Mouse (Mus musculus) limb, embryonic 12.5 days (tissue): ENCODE data around the gene Tor3a. TPM values are rescaled to one million over a fixed set of nuclear protein-coding genes. Genes with fewer than 3 reads are reported as not detected.
"Not testable (repeated sequence)": the region's sequence is repeated elsewhere in the genome, so short reads cannot be mapped to it uniquely, and the experiment has no call there.

Source experiments
- ATAC-seq: fragments of 200-750 bp; cut with Nextera tagmentation; 2 replicates; pipeline ENCODE4 v1.8.0; 2017; ENCODE audit warnings: low read depth, moderate TSS enrichment; ENCODE audit not compliant: insufficient number of reproducible peaks, insufficient read depth, low FRiP score, low TSS enrichment
- H3K27ac ChIP-seq: fragments of 300-500 bp; sonication (generic); 2 replicates; pipeline ENCODE4 v1.5.1; 2016; ENCODE audit warnings: mild to moderate bottlenecking, moderate library complexity
- H3K27me3 ChIP-seq: fragments of 300-500 bp; sonication (generic); 2 replicates; pipeline ENCODE4 v1.6.1; 2016; ENCODE audit warnings: mild to moderate bottlenecking, moderate library complexity
- H3K36me3 ChIP-seq: fragments of 300-500 bp; sonication (generic); 2 replicates; pipeline ENCODE4 v1.6.1; 2016; ENCODE audit warnings: mild to moderate bottlenecking, moderate library complexity
- H3K4me1 ChIP-seq: fragments of 300-500 bp; sonication (generic); replicated peaks from 2 replicates; pipeline ENCODE4 v1.6.1; 2016
- H3K4me2 ChIP-seq: fragments of 300-500 bp; sonication (generic); 2 replicates; pipeline ENCODE4 v1.6.1; 2016; ENCODE audit warnings: mild to moderate bottlenecking, moderate library complexity
- H3K4me3 ChIP-seq: fragments of 300-500 bp; sonication (generic); replicated peaks from 2 replicates; pipeline ENCODE4 v1.5.1; 2016; ENCODE audit warnings: mild to moderate bottlenecking
- H3K9ac ChIP-seq: fragments of 300-500 bp; sonication (generic); replicated peaks from 2 replicates; pipeline ENCODE4 v1.6.1; 2016; ENCODE audit warnings: mild to moderate bottlenecking, moderate library complexity
- H3K9me3 ChIP-seq: fragments of 300-500 bp; sonication (generic); 2 replicates; pipeline ENCODE4 v1.6.1; 2016; ENCODE audit warnings: mild to moderate bottlenecking, moderate library complexity
- WGBS: fragments of 180-500 bp; shearing (Covaris S2); methylation state at CpG from one replicate; pipeline ENCODE4 v1.1.7; 2016; 5-methylcytosine and 5-hydroxymethylcytosine counted together
- polyA plus RNA-seq: library from polyadenylated mRNA; unstranded; fragments of >200 nt; fragmentation: Nextera tagmentation; extraction: Ambion mirVana; gene quantifications from 2 replicates; pipeline ENCODE4 v1.2.1, GENCODE M21; 2016

Gene Tor3a
- polyA plus RNA-seq, 1 experiment from 2014 or later = 7.9 TPM

DNA sequence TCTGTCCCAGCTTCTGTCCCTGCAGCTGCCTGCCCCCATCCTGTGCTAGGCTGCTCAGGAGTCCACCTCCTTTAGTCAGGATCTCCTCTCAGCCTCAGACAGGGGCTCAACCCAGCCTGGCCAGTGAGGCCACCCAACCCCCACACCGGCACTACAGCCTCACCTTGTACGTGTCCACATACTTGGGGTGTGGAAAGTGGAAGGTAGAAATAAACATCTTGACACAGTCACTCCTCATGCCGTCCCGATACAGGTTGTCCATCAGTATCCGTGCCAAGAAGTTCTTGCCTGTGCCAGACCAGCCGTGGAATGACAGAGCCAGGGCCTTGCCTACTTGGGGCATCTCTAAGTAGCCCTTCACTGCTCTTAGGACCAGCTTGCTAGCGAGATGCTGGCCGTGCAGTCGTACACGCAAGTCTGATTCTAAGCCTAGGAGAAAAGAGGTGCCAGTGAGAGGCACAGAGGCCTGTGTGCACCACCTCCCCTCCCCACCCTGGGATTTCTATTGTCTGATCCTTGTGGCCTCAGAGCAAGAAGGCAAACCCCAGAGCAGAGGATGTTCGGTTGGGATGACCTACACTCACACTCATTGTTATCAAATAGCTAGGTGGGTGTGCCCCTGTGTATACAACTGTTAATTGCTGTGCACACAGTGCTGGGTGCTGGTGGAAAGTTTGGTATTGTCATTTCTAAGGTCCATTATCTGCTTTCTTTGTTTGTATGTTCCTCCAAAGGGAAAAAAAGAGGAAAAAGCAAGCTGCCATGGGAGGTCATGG, 4.8 kb downstream of the Tor3a start:
- H3K36me3 ChIP-seq = no peaks in the 10 kb centered on the region
- H3K4me1 ChIP-seq = peaks cover 43% of the 10 kb centered on the region
- H3K4me2 ChIP-seq = no peak overlapping the region
- 43% methylated on average over 11 of the region's 11 CpGs for WGBS
- H3K27me3 ChIP-seq = peaks cover 10% of the 10 kb centered on the region; the same call in 1 of the 2 replicates
- no peak overlapping the region for H3K9ac ChIP-seq
- H3K4me3 ChIP-seq = no peak overlapping the region
- ATAC-seq = 0 out of 2 replicates have a peak, but pooled peaks have one; percentile 22
- H3K27ac ChIP-seq = peak overlapping the region; percentile 80
- H3K9me3 ChIP-seq = no peaks in the 10 kb centered on the region

DNA sequence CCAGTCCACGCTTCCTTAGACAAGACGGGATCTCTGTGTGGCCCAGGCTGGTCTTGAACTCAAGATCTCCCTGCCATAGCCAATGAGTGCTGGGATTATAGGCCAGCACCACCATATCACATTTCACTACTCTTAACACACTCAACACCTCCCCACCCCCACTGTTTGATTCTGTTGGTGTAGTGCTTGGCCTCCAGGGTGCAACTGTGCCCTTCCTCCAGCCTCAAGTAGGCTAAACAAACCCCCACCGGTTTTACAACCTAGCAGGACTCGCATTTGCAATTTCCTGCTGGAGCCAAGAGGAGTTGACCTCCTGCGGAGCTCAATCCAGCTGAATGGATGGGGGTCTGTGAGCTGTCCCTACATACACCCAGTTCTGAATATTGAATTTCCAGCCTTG, 5.6 kb downstream of the Tor3a start:
- ATAC-seq = peak; percentile 17; the same call in 1 of the 2 replicates
- Histone ChIP-seq H3K9ac (no peak overlapping the region), H3K36me3 (no peaks in the 10 kb centered on the region), H3K9me3 (no peaks in the 10 kb centered on the region), H3K4me1 (peaks cover 35% of the 10 kb centered on the region), H3K27ac (peak overlapping the region; percentile 80), H3K27me3 (peaks cover 8% of the 10 kb centered on the region; the same call in 1 of the 2 replicates), H3K4me2 (no peak overlapping the region), H3K4me3 (no peak overlapping the region)
- WGBS = 11% methylated on average over 5 of the region's 5 CpGs

GRCm38 (mm10) chr1:156667141-156667926, 6.8 kb downstream of the Tor3a start:
- Histone ChIP-seq H3K27ac (no peak overlapping the region), H3K9me3 (no peaks in the 10 kb centered on the region), H3K4me3 (no peak overlapping the region), H3K4me2 (no peak overlapping the region), H3K9ac (no peak overlapping the region), H3K36me3 (no peaks in the 10 kb centered on the region), H3K27me3 (no peaks in the 10 kb centered on the region), H3K4me1 (peaks cover 25% of the 10 kb centered on the region)
- ATAC-seq = no peak
- 83% methylated on average over 23 of the region's 23 CpGs for WGBS

GRCm38 (mm10) chr1:156665777-156666176, 8.4 kb downstream of the Tor3a start:
- no peak for ATAC-seq
- H3K27me3 ChIP-seq = no peaks in the 10 kb centered on the region
- H3K36me3 ChIP-seq = no peaks in the 10 kb centered on the region
- H3K4me1 ChIP-seq = peaks cover 25% of the 10 kb centered on the region
- no peaks in the 10 kb centered on the region for H3K9me3 ChIP-seq
- H3K4me3 ChIP-seq = no peak overlapping the region
- no peak overlapping the region for H3K4me2 ChIP-seq
- no peak overlapping the region for H3K9ac ChIP-seq
- no peak overlapping the region for H3K27ac ChIP-seq
- WGBS = 92% methylated on average over 8 of the region's 8 CpGs

- H3K27ac ChIP-seq, H3K9ac ChIP-seq, H3K27me3 ChIP-seq, ATAC-seq, H3K4me3 ChIP-seq, H3K4me2 ChIP-seq, H3K36me3 ChIP-seq, H3K4me1 ChIP-seq, H3K9me3 ChIP-seq: not testable (repeated sequence)
- 79% methylated on average over 21 of the region's 21 CpGs for WGBS
Measured at GRCm38 (mm10) chr1:156660660-156661236, 13.4 kb downstream of the Tor3a start.

DNA sequence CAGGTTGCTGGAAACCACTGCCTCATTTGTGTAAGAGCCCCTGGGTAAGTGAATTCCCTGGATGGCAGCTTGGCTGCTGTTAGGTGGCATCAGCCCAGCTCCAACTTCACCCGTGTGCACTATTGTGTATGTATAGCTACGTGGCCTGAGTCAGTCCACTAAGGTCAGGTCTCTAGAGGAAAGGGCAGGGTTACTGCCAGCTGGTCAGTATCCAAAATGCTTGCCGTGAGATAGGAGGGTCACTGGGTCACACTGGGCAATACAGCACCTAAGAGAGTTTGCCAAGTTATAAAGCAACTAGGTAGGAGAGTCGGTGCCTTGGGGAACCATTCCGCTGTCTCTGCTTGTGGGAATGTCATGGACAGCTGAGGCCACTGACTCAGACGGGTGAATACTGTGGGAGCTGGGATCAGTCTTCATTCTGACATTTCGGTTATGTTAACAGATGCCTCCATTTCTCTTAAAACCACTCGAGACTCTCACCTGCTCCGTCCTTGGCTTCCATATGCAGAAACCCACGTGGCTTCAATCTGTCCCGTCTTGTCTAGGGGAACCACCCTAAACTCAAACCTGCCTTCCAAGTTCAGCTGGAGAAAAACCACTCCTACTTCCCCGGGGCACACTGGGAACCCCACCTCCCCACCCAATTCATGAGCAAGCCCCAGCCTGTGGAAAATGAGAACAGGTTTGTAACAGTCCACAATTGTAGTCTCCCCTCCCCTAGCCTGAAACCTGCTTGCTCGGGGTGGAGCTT, 14.1 kb downstream of the Tor3a start:
- Histone ChIP-seq H3K27me3 (no peaks in the 10 kb centered on the region), H3K9me3 (no peaks in the 10 kb centered on the region), H3K9ac (no peak overlapping the region), H3K4me3 (no peak overlapping the region), H3K27ac (no peak overlapping the region), H3K4me1 (peaks cover 4% of the 10 kb centered on the region), H3K4me2 (no peak overlapping the region), H3K36me3 (no peaks in the 10 kb centered on the region)
- 81% methylated on average over 13 of the region's 13 CpGs for WGBS
- no peak for ATAC-seq

- no peak for ATAC-seq
- 78% methylated on average over 5 of the region's 5 CpGs for WGBS
Measured at GRCm38 (mm10) chr1:156658676-156659075, 15.5 kb downstream of the Tor3a start.

GRCm38 (mm10) chr1:156657523-156657922, 16.6 kb downstream of the Tor3a start:
- WGBS = 83% methylated on average over 4 of the region's 4 CpGs
- Histone ChIP-seq H3K27me3 (no peaks in the 10 kb centered on the region), H3K36me3 (no peaks in the 10 kb centered on the region), H3K4me2 (no peak overlapping the region), H3K27ac (no peak overlapping the region), H3K4me3 (no peak overlapping the region), H3K9ac (no peak overlapping the region), H3K4me1 (peaks cover 28% of the 10 kb centered on the region), H3K9me3 (no peaks in the 10 kb centered on the region)
- no peak for ATAC-seq

More at GRCm38 (mm10) chr1:156658676-156659075, 15.5 kb downstream of the Tor3a start:
- Histone ChIP-seq H3K4me1 (peaks cover 18% of the 10 kb centered on the region), H3K36me3 (no peaks in the 10 kb centered on the region), H3K4me2 (no peak overlapping the region), H3K9ac (no peak overlapping the region), H3K27ac (no peak overlapping the region), H3K9me3 (no peaks in the 10 kb centered on the region), H3K4me3 (no peak overlapping the region), H3K27me3 (no peaks in the 10 kb centered on the region)

DNA sequence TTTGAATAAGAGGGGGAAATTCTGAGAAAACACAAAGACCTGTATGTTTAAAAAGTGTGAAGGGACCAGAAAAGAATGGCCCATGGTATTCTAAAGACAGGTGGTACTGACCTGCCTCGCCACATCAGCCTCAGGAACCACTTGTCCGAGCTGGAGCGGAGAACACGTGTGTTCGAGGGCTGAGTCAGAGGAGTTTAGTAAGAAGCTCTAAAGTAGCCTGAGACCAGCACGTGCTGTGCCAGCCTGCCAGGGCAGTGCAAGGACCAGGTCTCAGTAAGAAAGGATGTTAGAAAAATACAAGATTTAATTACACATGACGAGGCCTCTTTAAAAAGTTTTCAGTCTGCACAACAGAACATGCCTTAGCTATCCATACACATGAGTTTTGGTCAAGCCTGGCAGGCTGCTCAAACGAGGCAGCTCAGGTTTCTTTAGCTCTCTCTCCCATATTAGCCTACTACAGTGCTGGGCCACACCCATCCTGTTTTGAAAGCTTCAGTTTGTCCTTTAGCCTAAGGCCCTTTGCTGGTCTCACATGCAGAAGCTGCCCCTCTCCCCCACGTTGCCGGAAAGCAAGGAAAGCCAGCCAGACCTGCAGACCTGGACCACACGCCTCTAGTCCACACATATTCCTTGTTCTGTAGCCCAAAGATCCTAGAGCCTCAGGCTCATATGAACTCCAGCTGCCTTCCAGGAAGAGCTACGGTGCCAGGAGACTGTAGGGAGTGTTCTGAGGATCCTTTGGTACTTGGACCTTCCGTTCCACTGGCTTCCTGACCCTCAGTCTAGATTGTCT, 19.2 kb downstream of the Tor3a start:
- H3K4me3 ChIP-seq = no peak overlapping the region
- H3K4me2 ChIP-seq = no peak overlapping the region
- H3K9me3 ChIP-seq = no peaks in the 10 kb centered on the region
- peaks cover 33% of the 10 kb centered on the region for H3K4me1 ChIP-seq
- H3K9ac ChIP-seq = no peak overlapping the region
- H3K27ac ChIP-seq = 0 out of 2 replicates have a peak overlapping the region, but pooled peaks have one; percentile 29
- H3K27me3 ChIP-seq = no peaks in the 10 kb centered on the region
- 61% methylated on average over 13 of the region's 13 CpGs for WGBS
- ATAC-seq = no peak
- peaks cover 6% of the 10 kb centered on the region; the same call in 1 of the 2 replicates for H3K36me3 ChIP-seq

- H3K4me1 ChIP-seq = peaks cover 33% of the 10 kb centered on the region
- no peaks in the 10 kb centered on the region for H3K9me3 ChIP-seq
- peaks cover 18% of the 10 kb centered on the region; the same call in 1 of the 2 replicates for H3K36me3 ChIP-seq
- H3K4me3 ChIP-seq = no peak overlapping the region
- H3K27ac ChIP-seq = peak overlapping the region; percentile 51; the same call in 1 of the 2 replicates
- 59% methylated on average over 6 of the region's 6 CpGs for WGBS
- H3K4me2 ChIP-seq = no peak overlapping the region
- 0 out of 2 replicates have a peak overlapping the region, but pooled peaks have one; percentile 9 for H3K9ac ChIP-seq
- H3K27me3 ChIP-seq = no peaks in the 10 kb centered on the region
- no peak for ATAC-seq
Measured at GRCm38 (mm10) chr1:156652189-156652822, 21.9 kb downstream of the Tor3a start.
